8 mouse cellular contexts compared by ENCODE assay signal in genomic region chr2:90573640-90574526, GRCm38 (mm10). TPM values are rescaled to one million over a fixed set of nuclear protein-coding genes. Genes with fewer than 3 reads are reported as not detected.
A peak's percentile ranks its signal among the peaks of the same experiment; 100 is the strongest.
DNase-seq lines count a peak whose midpoint lies in the region; ATAC-seq lines count a peak whose summit lies in the region.
"Had no signal": no experiment of that assay in that cellular context is flagged by ENCODE, and none has a peak within 500 bp of the region (broad histone marks: within the 10 kb centered on the region; RNA-seq: fewer than 3 reads in every experiment).

No protein-coding gene starts in this region.

- H3K9ac ChIP-seq in embryonic facial prominence, embryonic 14.5 days (ENCODE audit: low read depth, low read length): peak overlapping the region; percentile 42; the same call in 1 of the 2 replicates
- no peak overlapping the region for H3K9ac ChIP-seq in intestine, embryonic 14.5 days (ENCODE audit: low read length)
- H3K9ac ChIP-seq in midbrain, embryonic 16.5 days (ENCODE audit: low read depth, low read length): no peak overlapping the region
- H3K9ac ChIP-seq: limb, embryonic 15.5 days had no signal

- no peak for ATAC-seq in embryonic facial prominence, embryonic 14.5 days (ENCODE audit: low read depth)
- ATAC-seq in intestine, embryonic 14.5 days (replicated peaks; ENCODE audit: low FRiP score, low TSS enrichment, low read depth): 0 out of 2 replicates have a peak, but pooled peaks have one; percentile 9
- 0 out of 2 replicates have a peak, but pooled peaks have one; percentile 30 for ATAC-seq in midbrain, embryonic 16.5 days

- no peaks in the 10 kb centered on the region for H3K9me3 ChIP-seq in embryonic facial prominence, embryonic 14.5 days (ENCODE audit: control insufficient read depth, low read length)
- H3K9me3 ChIP-seq in intestine, embryonic 14.5 days (ENCODE audit: control insufficient read depth, low read length): no peaks in the 10 kb centered on the region
- H3K9me3 ChIP-seq in midbrain, embryonic 16.5 days (replicated peaks; ENCODE audit: control insufficient read depth, low read length, poor library complexity, severe bottlenecking): no peaks in the 10 kb centered on the region
- H3K9me3 ChIP-seq: limb, embryonic 15.5 days had no signal

- WGBS in embryonic facial prominence, embryonic 14.5 days: 47% methylated on average over 17 of the region's 17 CpGs
- 68% methylated on average over 17 of the region's 17 CpGs for WGBS in intestine, embryonic 14.5 days
- WGBS in midbrain, embryonic 16.5 days: 75% methylated on average over 17 of the region's 17 CpGs

- H3K27ac ChIP-seq in embryonic facial prominence, embryonic 14.5 days (replicated peaks; ENCODE audit: low read depth, low read length): no peak overlapping the region
- no peak overlapping the region for H3K27ac ChIP-seq in intestine, embryonic 14.5 days (ENCODE audit: low read depth)
- no peak overlapping the region for H3K27ac ChIP-seq in midbrain, embryonic 16.5 days (ENCODE audit: low read length)
- H3K27ac ChIP-seq: limb, embryonic 15.5 days had no signal

- peak overlapping the region; percentile 17; the same call in 1 of the 2 replicates for H3K4me3 ChIP-seq in embryonic facial prominence, embryonic 14.5 days (ENCODE audit: low read depth, low read length)
- H3K4me3 ChIP-seq in intestine, embryonic 14.5 days (ENCODE audit: low read depth, low read length): no peak overlapping the region
- no peak overlapping the region for H3K4me3 ChIP-seq in midbrain, embryonic 16.5 days (ENCODE audit: low read depth, low read length)
- H3K4me3 ChIP-seq: limb, embryonic 15.5 days had no signal

- peak overlapping the region; percentile 46 for H3K4me2 ChIP-seq in embryonic facial prominence, embryonic 14.5 days (ENCODE audit: low read depth, low read length)
- 0 out of 2 replicates have a peak overlapping the region, but pooled peaks have one; percentile 6 for H3K4me2 ChIP-seq in intestine, embryonic 14.5 days (ENCODE audit: low read length)
- no peak overlapping the region for H3K4me2 ChIP-seq in midbrain, embryonic 16.5 days (ENCODE audit: low read length)
- H3K4me2 ChIP-seq: limb, embryonic 15.5 days had no signal

- no peaks in the 10 kb centered on the region for H3K27me3 ChIP-seq in embryonic facial prominence, embryonic 14.5 days (replicated peaks; ENCODE audit: control insufficient read depth, insufficient read depth, low read length)
- no peaks in the 10 kb centered on the region for H3K27me3 ChIP-seq in intestine, embryonic 14.5 days (replicated peaks; ENCODE audit: control insufficient read depth, insufficient read depth, low read length)
- H3K27me3 ChIP-seq in midbrain, embryonic 16.5 days (ENCODE audit: control insufficient read depth, insufficient read depth, low read depth, low read length): no peaks in the 10 kb centered on the region
- H3K27me3 ChIP-seq: limb, embryonic 15.5 days had no signal

- DNase-seq in right cerebral cortex, adult 18-20 months: peak; percentile 39
- DNase-seq in right cerebral cortex, postnatal 4 days: no peak
- DNase-seq in embryonic facial prominence, embryonic 14.5 days (ENCODE audit: low spot score): peak; percentile 36
- peak; percentile 57 for DNase-seq in intestine, embryonic 14.5 days (ENCODE audit: low spot score)
- no peak for DNase-seq in embryo, embryonic 10.5 days (ENCODE audit: low spot score)
- DNase-seq in ovary, postnatal 14 days (ENCODE audit: low spot score): no peak

- 0 out of 2 replicates have a peak, but pooled peaks cover 9% of the 10 kb centered on the region for H3K4me1 ChIP-seq in embryonic facial prominence, embryonic 14.5 days (ENCODE audit: control insufficient read depth, insufficient read depth, low read length)
- H3K4me1 ChIP-seq in intestine, embryonic 14.5 days (replicated peaks; ENCODE audit: control insufficient read depth, insufficient read depth, low read length): peaks cover 9% of the 10 kb centered on the region
- peaks cover 4% of the 10 kb centered on the region for H3K4me1 ChIP-seq in midbrain, embryonic 16.5 days (ENCODE audit: control insufficient read depth, insufficient read depth, low read length)

- no peaks in the 10 kb centered on the region for H3K36me3 ChIP-seq in embryonic facial prominence, embryonic 14.5 days (ENCODE audit: control insufficient read depth, insufficient read depth, low read length)
- no peaks in the 10 kb centered on the region for H3K36me3 ChIP-seq in intestine, embryonic 14.5 days (ENCODE audit: control insufficient read depth, insufficient read depth, low read length)
- H3K36me3 ChIP-seq in midbrain, embryonic 16.5 days (ENCODE audit: control insufficient read depth, insufficient read depth, low read length): no peaks in the 10 kb centered on the region
- H3K36me3 ChIP-seq: limb, embryonic 15.5 days had no signal

RNA-seq across cellular contexts. Expression of gene Ptprj, which starts 6.6 kb away (rescaled TPM):
- 4.1 and 4.4 TPM in 2 replicates for polyA plus RNA-seq in embryonic facial prominence, embryonic 14.5 days (2014; fragmentation: Nextera tagmentation; extraction: Ambion mirVana)
- 8.3 and 8.5 TPM in 2 replicates for polyA plus RNA-seq in intestine, embryonic 14.5 days (2014; fragmentation: Nextera tagmentation; extraction: Ambion mirVana)
- polyA plus RNA-seq in midbrain, embryonic 16.5 days (2015; fragmentation: Nextera tagmentation; extraction: Ambion mirVana): 5.4 and 5.9 TPM in 2 replicates

Comparison
In these comparisons a context has a peak if more than half of its experiments do, and no peak if none do; other contexts are left out.
1. DNase-seq: peak in right cerebral cortex, adult 18-20 months (single experiment), embryonic facial prominence, embryonic 14.5 days (single experiment) and intestine, embryonic 14.5 days (single experiment); none in right cerebral cortex, postnatal 4 days (single experiment), embryo, embryonic 10.5 days (single experiment) and ovary, postnatal 14 days (single experiment).